Mouse (Mus musculus) liver, embryonic 14.5 days (tissue): ENCODE results near the gene Oit3.

Experiments
- CTCF ChIP-seq: IDR thresholded peaks from 2 replicates; pipeline ENCODE4 v1.5.1; 2016; ENCODE audit warnings: antibody characterized with exemption, low read depth, control low read depth
- EP300 ChIP-seq: IDR thresholded peaks from 2 replicates; pipeline ENCODE4 v1.6.1; 2016; ENCODE audit warnings: antibody characterized with exemption, low read depth

DNA sequence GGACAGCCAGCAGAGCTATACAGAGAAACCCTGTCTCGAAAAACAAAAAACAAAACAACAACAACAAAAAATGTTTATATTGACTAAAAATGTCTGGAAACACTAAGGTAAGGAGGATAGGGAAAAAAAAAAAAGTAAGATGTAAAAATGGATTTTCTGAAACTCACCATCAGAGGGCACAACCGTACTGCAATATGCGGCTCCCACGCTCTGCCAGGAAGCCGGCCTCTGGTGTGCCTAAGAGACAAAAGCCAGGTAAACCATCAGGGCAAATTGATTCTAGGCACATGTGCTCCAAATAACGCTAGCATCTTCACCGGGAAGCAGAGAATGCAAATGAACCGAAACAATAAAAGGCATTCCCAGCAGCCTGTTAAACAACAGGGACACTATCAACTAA is 49.3 kb upstream of the Oit3 start:
- TF ChIP-seq CTCF (no peak), EP300 (no peak)
